Mouse (Mus musculus) liver, adult 2 months (tissue): ENCODE measurements around the gene Pptc7.

Source experiments
- CTCF ChIP-seq: fragments of 200-500 bp; IDR thresholded peaks from 2 replicates; pipeline ENCODE4 v1.5.1; 2011; ENCODE audit warnings: low read depth, low read length, control low read depth
- POLR2A ChIP-seq: fragments of 200-500 bp; IDR thresholded peaks from 2 replicates; pipeline ENCODE4 v1.6.1; 2011; ENCODE audit warnings: low read length, control low read depth; ENCODE audit not compliant: insufficient read depth; ENCODE audit errors: extremely low read depth

- no peak for TF ChIP-seq POLR2A
- no peak for TF ChIP-seq CTCF
Observed at GRCm38 (mm10) chr5:122323523-122323922, 39.4 kb downstream of the Pptc7 start.
